Mouse (Mus musculus) erythroblast, adult 5-6 weeks (primary cell): ENCODE measurements around the gene Zfp971. TPM values are rescaled to one million over a fixed set of nuclear protein-coding genes. Genes with fewer than 3 reads are reported as not detected.
"Not testable (repeated sequence)": the region's sequence is repeated elsewhere in the genome, so short reads cannot be mapped to it uniquely, and the experiment has no call there.

Experiments
- ATAC-seq: replicated peaks from 2 replicates; pipeline ENCODE4 v1.8.0; 2016; ENCODE audit warnings: moderate number of reproducible peaks, mild to moderate bottlenecking, moderate TSS enrichment, inconsistent platforms; ENCODE audit not compliant: poor library complexity, low FRiP score, severe bottlenecking
- total RNA-seq, 2 experiments: library from RNA; stranded (forward) in 1 of 2; stranded (reverse) in 1 of 2; fragments of 150-400 nt in 1 of 2; fragments of 200-764, 138-1000 nt in 1 of 2; gene quantifications; 2 replicates each; pipeline versions ENCODE4 v1.2.3 to v1.2.4; 2015 to 2017; ENCODE audit warnings: low replicate concordance in 2 of 2

Zfp971 gene
- total RNA-seq (2015; ENCODE audit: low replicate concordance) (15.4 and 28.0 TPM in 2 replicates), total RNA-seq (2017; ENCODE audit: low replicate concordance) (8.2 and 12.8 TPM in 2 replicates)

- ATAC-seq = not testable (repeated sequence)
Measured at GRCm38 (mm10) chr2:178023011-178023611, at the start of gene Zfp971. TSS of gene Zfp971 (plus strand) at chr2:178023284.

- ATAC-seq = not testable (repeated sequence)
Measured at GRCm38 (mm10) chr2:177974814-177975213, 48.3 kb upstream of the Zfp971 start.

GRCm38 (mm10) chr2:178019486-178019885, 3.6 kb upstream of the Zfp971 start:
- ATAC-seq = not testable (repeated sequence)

- not testable (repeated sequence) for ATAC-seq
Measured at GRCm38 (mm10) chr2:178020773-178021172, 2.3 kb upstream of the Zfp971 start.

GRCm38 (mm10) chr2:178023861-178024260, 777 bp downstream of the Zfp971 start:
- not testable (repeated sequence) for ATAC-seq

- not testable (repeated sequence) for ATAC-seq
Measured at GRCm38 (mm10) chr2:178027601-178028000, 4.5 kb downstream of the Zfp971 start.

GRCm38 (mm10) chr2:178058195-178058594, 35.1 kb downstream of the Zfp971 start:
- peak; percentile 79 for ATAC-seq

GRCm38 (mm10) chr2:178078166-178078717, 55.2 kb downstream of the Zfp971 start, which contains the start of gene Zfp931:
TSS of gene Zfp931 (minus strand) at chr2:178078476.
- not testable (repeated sequence) for ATAC-seq

Other genes starting within 250 kb of the Zfp971 start
- gene Gm14325, start 182.9 kb upstream of the Zfp971 start, total RNA-seq (2015; ENCODE audit: low replicate concordance) = 2.7 and 10.0 TPM in 2 replicates
- gene Gm14325, start 182.9 kb upstream of the Zfp971 start, total RNA-seq (2017; ENCODE audit: low replicate concordance) = 2.0 TPM in 1 of 2 replicates, not detected in the other
- gene Gm14327, start 126.2 kb upstream of the Zfp971 start, total RNA-seq (2015; ENCODE audit: low replicate concordance) = 0.84 TPM in 1 of 2 replicates, not detected in the other
- 4.0 TPM in 1 of 2 replicates, not detected in the other for gene Gm14327, start 126.2 kb upstream of the Zfp971 start, total RNA-seq (2017; ENCODE audit: low replicate concordance)
- gene Zfp972, start 97.7 kb upstream of the Zfp971 start, total RNA-seq (2015; ENCODE audit: low replicate concordance) = not detected in 2 replicates
- gene Zfp972, start 97.7 kb upstream of the Zfp971 start, total RNA-seq (2017; ENCODE audit: low replicate concordance) = not detected in 2 replicates
- gene Gm14326, start 66.0 kb upstream of the Zfp971 start, total RNA-seq (2015; ENCODE audit: low replicate concordance) = 1.0 and 11.9 TPM in 2 replicates
- 1.8 and 3.5 TPM in 2 replicates for gene Gm14326, start 66.0 kb upstream of the Zfp971 start, total RNA-seq (2017; ENCODE audit: low replicate concordance)
- gene Zfp931, start 55.2 kb downstream of the Zfp971 start, total RNA-seq (2015; ENCODE audit: low replicate concordance) = 0.77 and 2.5 TPM in 2 replicates
- 1.5 and 4.2 TPM in 2 replicates for gene Zfp931, start 55.2 kb downstream of the Zfp971 start, total RNA-seq (2017; ENCODE audit: low replicate concordance)
- not detected in 2 replicates for gene Phactr3, start 95.7 kb downstream of the Zfp971 start, total RNA-seq (2015; ENCODE audit: low replicate concordance)
- gene Phactr3, start 95.7 kb downstream of the Zfp971 start, total RNA-seq (2017; ENCODE audit: low replicate concordance) = not detected in 2 replicates